Mouse (Mus musculus): ENCODE results near the gene Gm42791.

DNA sequence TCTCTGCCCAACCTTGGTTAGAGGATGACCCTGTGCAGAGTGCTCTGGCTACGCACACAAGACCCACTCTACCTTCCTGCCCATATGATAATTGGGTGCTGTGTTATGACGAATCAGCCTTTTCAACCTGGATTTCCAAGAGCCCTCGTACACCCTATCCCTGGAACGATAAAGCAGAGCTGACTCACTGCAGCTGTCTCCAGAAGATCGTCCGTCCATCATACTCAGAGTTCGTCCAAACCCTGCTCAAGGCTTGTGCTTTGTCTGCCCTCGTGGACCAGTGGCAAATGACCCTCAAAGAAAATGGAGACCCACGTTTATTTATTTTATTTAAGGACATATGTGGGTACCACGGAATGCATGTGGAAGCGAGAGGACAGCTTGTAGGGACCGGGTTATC, 19.9 kb downstream of the Gm42791 start:
- TF ChIP-seq CTCF (IDR thresholded peaks at IDR 0.05; ENCODE audit: low read depth), result no peak
- no peak for TF ChIP-seq EP300 (IDR thresholded peaks at IDR 0.05; ENCODE audit: low read depth)
